Mouse (Mus musculus): Measurements from ENCODE around the gene Diras2.

Diras2 gene

DNA sequence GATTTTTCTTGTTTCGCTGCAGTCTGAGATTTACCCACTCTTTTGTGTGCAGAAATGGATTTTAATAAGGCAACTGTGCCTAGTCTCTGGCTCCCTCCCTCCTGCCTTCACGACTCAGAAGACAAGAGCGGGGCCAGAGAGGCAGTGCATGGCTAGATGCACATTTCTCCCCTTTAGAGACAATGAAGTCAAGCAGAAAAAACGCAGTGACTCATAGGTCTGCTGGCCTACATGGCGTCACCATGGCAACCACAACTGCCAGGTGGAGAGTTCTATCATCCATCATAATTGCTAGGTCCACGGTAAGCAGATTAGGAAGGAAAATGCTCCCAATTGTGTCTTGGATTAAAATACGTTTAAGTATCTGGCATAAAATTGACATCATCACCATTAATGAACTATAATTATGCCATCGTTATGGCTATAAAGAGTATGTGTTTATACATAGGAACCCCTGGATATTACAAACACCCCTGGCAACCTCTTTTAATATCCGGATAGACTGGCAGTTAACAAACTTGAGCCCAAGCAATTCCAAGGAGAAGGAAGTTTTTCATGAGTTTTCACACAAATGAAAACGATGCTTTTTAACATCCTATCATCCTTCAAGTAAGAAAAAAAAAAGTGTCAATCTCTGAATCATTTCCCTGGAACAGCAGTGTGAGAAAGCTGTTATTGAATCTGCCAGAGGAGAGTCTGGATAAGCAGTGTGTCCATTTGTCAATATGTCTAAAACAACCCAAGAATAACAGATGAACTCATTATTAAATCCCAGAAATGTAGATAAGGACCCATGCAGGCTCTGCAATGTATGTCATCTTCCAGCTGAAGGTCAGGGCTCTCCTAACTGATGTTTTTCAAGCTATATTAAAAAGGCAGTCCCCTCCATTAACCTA is 61.0 kb downstream of the Diras2 start:
- in situ Hi-C loops (cut with MboI, MseI), result no loop called here

DNA sequence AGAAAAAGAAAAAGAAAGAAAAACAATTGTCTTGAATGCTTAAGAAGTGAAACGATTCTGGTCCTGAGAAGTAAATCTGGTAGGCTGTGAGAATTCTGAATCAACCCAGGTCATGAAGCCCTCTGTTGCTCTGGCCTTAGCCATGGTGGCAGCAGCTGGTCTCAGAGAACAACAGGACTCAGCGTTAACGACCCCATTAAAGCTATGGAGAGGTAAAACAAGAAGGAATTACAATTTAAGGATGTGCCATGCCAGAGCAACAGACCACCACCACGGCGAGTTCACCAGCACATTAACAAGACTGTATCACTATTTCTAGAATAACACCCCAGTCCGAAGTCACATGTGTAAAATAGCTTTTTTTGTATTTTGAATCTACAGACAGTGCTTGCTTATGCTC is 65.9 kb downstream of the Diras2 start:
- in situ Hi-C loops (cut with MboI, MseI), result no loop called here

DNA sequence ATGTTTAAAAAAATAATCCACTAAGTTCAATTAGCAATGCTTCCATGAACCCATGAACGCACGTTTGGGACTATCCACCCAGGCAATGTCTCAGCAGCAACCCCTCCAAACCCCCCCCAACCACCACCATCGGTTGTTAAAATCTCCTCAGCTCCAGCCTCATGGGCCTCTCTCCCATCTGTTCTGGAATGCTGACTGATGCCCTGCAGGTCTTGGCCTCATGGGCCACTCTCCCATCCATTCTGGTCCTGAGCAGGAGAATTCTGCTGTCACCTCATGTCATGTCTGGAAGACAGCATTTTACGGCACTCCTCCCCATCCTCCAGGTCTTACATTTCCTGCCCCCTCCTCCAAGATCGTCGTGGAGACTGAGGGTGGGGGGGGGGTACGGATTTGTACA is 71.1 kb downstream of the Diras2 start:
- in situ Hi-C loops (cut with MboI, MseI), result no loop called here

DNA sequence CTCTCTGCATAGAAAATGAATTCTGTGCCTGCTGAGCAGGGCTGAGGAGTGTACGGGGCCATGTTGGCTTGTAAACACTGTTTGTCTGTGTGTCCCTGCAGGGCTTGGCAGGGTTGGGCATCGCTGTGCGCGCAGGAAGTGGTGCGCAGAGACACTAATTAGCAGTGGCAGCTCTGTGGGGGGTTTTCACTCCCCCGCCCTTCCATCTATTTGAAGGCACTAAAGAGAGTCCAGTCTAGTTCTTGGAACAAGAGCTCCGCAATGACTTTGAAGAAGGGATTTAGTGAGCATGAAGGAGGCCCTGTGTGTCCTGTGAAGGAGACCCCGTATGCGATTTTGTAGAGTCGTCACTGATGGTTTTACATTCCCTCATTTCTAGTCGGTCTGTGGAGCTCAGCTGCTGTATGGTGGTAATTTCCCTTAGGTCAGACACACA is 73.2 kb downstream of the Diras2 start:
- in situ Hi-C loops (cut with MboI, MseI), result no loop called here

DNA sequence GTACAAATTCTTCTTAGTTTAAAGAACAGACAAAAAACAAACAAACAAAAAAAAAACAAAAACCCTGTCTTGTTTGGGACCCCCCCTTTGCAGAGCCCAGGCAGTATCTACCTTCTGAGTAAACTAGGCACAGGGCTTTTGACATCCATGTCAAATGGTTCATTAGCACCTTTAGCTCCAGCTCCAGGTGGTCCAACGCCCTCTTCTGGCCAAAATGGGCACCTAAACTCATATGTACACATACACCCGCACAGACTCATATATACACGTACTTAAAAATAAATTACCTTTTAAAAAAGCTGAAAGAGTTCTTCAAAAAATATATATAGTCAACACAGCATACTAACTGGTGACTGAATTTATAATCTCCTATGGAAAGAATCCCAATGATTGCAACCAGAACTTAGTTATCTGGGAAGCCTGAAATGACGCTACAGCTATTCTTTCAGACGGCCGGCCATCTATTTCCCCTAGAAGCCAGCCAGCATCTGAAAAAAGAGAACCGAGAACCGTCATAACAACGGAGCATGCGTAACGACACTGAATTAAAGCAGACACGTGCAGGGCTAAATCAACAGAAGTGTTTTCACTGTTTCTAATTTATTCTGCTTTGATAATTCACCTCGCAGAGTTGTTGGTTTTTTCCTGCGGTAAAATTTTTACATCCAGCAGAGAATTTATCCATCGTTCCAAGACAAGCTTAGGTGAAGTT is 73.7 kb downstream of the Diras2 start:
- in situ Hi-C loops (cut with MboI, MseI), result no loop called here

- in situ Hi-C loops (cut with MboI, MseI), result no loop called here
Measured at GRCm38 (mm10) chr13:52455329-52455728, 75.8 kb downstream of the Diras2 start.

GRCm38 (mm10) chr13:52454708-52455250 is 76.3 kb downstream of the Diras2 start:
- in situ Hi-C loops (cut with MboI, MseI), result no loop called here
